Mouse (Mus musculus): ENCODE data around the gene Rgs2. TPM values are rescaled to one million over a fixed set of nuclear protein-coding genes. Genes with fewer than 3 reads are reported as not detected.

Gene Rgs2
- 18.3 and 20.4 TPM in 2 replicates for polyA plus RNA-seq (2012; rRNA removed)

DNA sequence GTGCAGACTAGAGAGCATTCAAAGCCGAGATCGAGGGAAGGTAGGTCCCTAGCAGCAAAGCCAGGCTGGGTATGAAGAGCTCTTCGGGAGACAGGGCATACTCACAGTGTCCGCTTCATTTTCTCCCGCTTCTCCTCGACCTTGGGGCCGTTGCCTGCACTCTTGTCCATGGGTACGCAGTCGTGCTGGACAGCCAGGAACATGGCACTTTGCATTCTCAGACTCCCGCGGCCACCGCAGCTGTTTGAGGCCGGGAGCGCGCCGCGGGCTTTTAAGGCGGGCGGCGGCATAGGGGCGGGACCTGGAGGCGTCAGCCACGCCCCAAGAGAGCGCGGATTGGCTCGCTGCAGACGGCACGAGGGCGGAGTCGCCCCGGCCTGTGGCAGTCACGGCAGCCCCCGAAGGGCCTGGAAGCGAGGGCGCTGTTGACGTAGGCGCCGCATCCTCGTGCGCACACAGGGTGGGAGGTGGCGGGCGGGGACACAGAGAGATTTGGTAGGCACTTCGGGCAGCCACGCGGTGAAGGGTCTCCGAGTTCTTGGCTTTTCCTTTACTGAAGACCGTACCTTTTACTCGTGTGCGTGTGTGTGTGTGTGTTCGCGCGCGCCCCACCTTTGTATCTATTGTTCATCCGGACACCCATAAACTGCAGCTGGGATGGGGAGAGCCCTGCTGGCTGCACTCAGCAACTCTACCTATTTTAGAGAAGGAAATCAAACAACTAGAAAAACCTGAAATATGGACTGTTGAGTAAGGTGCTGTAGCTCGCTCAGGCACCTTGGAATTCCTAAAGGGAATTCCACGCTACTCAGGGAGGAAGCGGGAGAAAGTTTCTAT, at the start of gene Rgs2:
Gene Rgs2 (minus strand): TSS at position 258 of the 837 bp plus-strand sequence.
- Histone ChIP-seq H3K4me1 (ENCODE audit: control insufficient read depth, insufficient read depth, low read length) (no peaks in the 10 kb centered on the region), H3K27me3 (ENCODE audit: control insufficient read depth, insufficient read depth, low read length) (no peaks in the 10 kb centered on the region), H3K4me3 (replicated peaks; ENCODE audit: insufficient read depth, low read depth, low read length) (peak within 1 kb of the TSS; percentile 92), H3K27ac (ENCODE audit: insufficient read depth, low read length) (peak within 1 kb of the TSS; percentile 72)
- under 1% methylated on average over 57 of the region's 57 CpGs for WGBS
- peak; percentile 97 to 98 for DNase-seq
- TF ChIP-seq CTCF (IDR thresholded peaks at IDR 0.05; ENCODE audit: borderline replicate concordance, insufficient read depth, low read depth, low read length), result no peak
- TF ChIP-seq POLR2A (IDR thresholded peaks at IDR 0.05; ENCODE audit: borderline replicate concordance, insufficient read depth, low read length), result peak; percentile 99

DNA sequence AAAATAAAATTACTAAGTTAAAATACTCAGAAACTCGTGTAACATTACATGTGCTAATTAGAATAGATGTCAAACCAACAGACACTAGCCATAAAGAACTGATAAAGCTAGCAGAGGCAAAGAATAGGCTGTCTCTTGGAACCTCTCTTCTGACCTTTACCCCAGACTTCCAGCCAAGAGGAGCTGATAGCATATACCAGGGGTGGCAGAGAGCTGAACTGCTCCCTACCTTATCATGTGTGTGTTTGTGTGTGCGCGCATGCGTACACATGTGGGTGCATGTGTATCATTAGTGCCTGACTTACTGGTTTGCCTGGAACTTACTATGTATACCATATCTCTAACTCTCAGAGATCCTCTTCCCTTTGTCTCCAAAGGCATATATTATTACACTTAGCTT, 49.4 kb upstream of the Rgs2 start:
- TF ChIP-seq POLR2A (IDR thresholded peaks at IDR 0.05; ENCODE audit: borderline replicate concordance, insufficient read depth, low read length) (no peak), CTCF (IDR thresholded peaks at IDR 0.05; ENCODE audit: borderline replicate concordance, insufficient read depth, low read depth, low read length) (no peak)
- no peaks in the 10 kb centered on the region for H3K4me1 ChIP-seq (ENCODE audit: control insufficient read depth, insufficient read depth, low read length)
- H3K4me3 ChIP-seq (replicated peaks; ENCODE audit: insufficient read depth, low read depth, low read length), result no peak overlapping the region
- DNase-seq, result no peak
- WGBS, result 84% methylated on average over 4 of the region's 4 CpGs
- H3K27ac ChIP-seq (ENCODE audit: insufficient read depth, low read length), result no peak overlapping the region
- no peaks in the 10 kb centered on the region for H3K27me3 ChIP-seq (ENCODE audit: control insufficient read depth, insufficient read depth, low read length)

DNA sequence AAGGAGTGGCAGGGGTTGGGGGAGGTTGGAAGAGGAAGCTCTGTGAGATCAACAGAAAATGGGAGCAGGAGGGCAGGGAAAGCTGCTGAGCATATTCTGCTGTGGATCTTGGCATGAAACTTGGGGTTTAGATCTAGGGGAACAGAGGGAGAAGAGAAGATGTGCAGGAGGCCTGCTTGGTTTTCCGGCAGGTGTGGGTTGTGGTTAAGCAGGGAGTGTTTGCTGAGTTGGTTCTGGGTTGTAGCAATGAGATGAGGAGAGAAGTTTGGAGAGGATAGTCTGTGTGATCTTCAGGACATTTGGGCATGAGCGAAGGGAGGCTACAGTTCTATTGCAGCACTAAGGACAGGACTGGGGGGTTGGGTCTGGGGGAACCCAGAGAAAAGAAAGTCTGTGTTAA, 37.9 kb upstream of the Rgs2 start:
- Histone ChIP-seq H3K4me3 (replicated peaks; ENCODE audit: insufficient read depth, low read depth, low read length) (no peak overlapping the region), H3K27me3 (ENCODE audit: control insufficient read depth, insufficient read depth, low read length) (no peaks in the 10 kb centered on the region), H3K27ac (ENCODE audit: insufficient read depth, low read length) (no peak overlapping the region), H3K4me1 (ENCODE audit: control insufficient read depth, insufficient read depth, low read length) (no peaks in the 10 kb centered on the region)
- no peak for TF ChIP-seq POLR2A (IDR thresholded peaks at IDR 0.05; ENCODE audit: borderline replicate concordance, insufficient read depth, low read length)
- no peak for TF ChIP-seq CTCF (IDR thresholded peaks at IDR 0.05; ENCODE audit: borderline replicate concordance, insufficient read depth, low read depth, low read length)
- WGBS, result 97% methylated on average over 2 of the region's 2 CpGs
- no peak for DNase-seq

DNA sequence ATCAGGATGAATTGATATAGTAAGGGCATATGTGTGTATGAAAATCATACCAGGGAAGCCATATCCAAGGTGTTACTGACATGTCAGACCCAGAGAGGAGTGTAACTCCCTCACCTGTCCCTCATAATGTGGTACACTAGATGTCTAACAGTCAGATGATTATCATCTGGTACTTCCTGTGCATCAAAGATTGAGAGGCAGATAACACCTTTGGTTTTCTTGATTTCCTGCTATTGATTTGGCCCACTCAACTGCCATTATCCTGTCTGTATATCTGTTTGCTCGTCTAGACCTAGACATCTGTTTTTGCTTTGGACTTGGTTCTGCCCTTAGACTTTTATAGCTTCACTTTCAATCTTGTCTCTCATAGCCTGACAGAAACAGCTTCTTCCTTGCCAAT, 29.5 kb upstream of the Rgs2 start:
- no peaks in the 10 kb centered on the region for H3K27me3 ChIP-seq (ENCODE audit: control insufficient read depth, insufficient read depth, low read length)
- H3K4me1 ChIP-seq (ENCODE audit: control insufficient read depth, insufficient read depth, low read length), result no peaks in the 10 kb centered on the region
- WGBS, result 68% methylated on average over 1 of the region's 1 CpGs
- DNase-seq, result no peak
- TF ChIP-seq CTCF (IDR thresholded peaks at IDR 0.05; ENCODE audit: borderline replicate concordance, insufficient read depth, low read depth, low read length) (no peak), POLR2A (IDR thresholded peaks at IDR 0.05; ENCODE audit: borderline replicate concordance, insufficient read depth, low read length) (no peak)
- H3K4me3 ChIP-seq (replicated peaks; ENCODE audit: insufficient read depth, low read depth, low read length), result no peak overlapping the region
- no peak overlapping the region for H3K27ac ChIP-seq (ENCODE audit: insufficient read depth, low read length)

DNA sequence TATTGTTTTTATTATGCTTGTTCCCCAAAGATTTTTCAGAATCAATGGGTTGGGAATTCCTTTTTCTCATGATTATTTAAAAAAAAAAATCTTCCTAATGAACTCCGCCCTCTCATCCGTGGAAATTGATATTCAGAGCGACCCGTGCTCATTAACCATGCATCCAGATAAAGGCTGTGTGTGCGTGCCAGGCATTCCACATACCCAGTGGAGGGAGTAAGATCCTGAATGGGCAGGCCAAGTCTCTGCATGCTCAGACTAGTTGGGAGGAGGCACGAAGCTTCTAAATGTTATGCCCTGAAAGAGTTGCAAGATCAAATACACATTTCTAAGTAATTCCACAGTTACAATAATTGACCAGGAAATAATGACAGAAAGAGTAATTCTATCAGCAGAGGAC, 26.5 kb upstream of the Rgs2 start:
- Histone ChIP-seq H3K4me1 (ENCODE audit: control insufficient read depth, insufficient read depth, low read length) (no peaks in the 10 kb centered on the region), H3K4me3 (replicated peaks; ENCODE audit: insufficient read depth, low read depth, low read length) (no peak overlapping the region), H3K27ac (ENCODE audit: insufficient read depth, low read length) (no peak overlapping the region), H3K27me3 (ENCODE audit: control insufficient read depth, insufficient read depth, low read length) (no peaks in the 10 kb centered on the region)
- WGBS, result 15% methylated on average over 6 of the region's 6 CpGs
- no peak for DNase-seq
- no peak for TF ChIP-seq CTCF (IDR thresholded peaks at IDR 0.05; ENCODE audit: borderline replicate concordance, insufficient read depth, low read depth, low read length)
- TF ChIP-seq POLR2A (IDR thresholded peaks at IDR 0.05; ENCODE audit: borderline replicate concordance, insufficient read depth, low read length), result no peak

DNA sequence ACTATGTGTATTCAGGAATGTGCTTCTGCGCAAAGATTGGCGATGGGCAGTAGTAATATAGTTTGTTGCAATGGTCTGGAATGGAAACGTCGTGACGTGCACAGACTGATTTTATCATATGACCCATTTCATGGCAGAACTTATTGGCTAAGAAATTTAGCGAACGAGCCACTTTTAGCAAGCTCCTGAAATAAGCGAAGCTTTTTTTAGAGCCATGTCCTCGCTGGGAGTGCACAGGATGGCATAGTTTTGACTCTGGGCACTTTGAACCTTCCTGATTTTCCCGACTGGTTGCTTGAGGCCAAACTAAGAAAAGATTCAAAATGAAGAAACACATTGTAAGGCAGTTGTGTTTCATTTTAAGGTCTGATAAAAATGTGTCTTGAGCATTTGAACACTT, 25.7 kb upstream of the Rgs2 start:
- Histone ChIP-seq H3K4me1 (ENCODE audit: control insufficient read depth, insufficient read depth, low read length) (no peaks in the 10 kb centered on the region), H3K4me3 (replicated peaks; ENCODE audit: insufficient read depth, low read depth, low read length) (no peak overlapping the region), H3K27ac (ENCODE audit: insufficient read depth, low read length) (no peak overlapping the region), H3K27me3 (ENCODE audit: control insufficient read depth, insufficient read depth, low read length) (no peaks in the 10 kb centered on the region)
- TF ChIP-seq POLR2A (IDR thresholded peaks at IDR 0.05; ENCODE audit: borderline replicate concordance, insufficient read depth, low read length) (no peak), CTCF (IDR thresholded peaks at IDR 0.05; ENCODE audit: borderline replicate concordance, insufficient read depth, low read depth, low read length) (no peak)
- DNase-seq, result no peak
- 91% methylated on average over 10 of the region's 10 CpGs for WGBS

DNA sequence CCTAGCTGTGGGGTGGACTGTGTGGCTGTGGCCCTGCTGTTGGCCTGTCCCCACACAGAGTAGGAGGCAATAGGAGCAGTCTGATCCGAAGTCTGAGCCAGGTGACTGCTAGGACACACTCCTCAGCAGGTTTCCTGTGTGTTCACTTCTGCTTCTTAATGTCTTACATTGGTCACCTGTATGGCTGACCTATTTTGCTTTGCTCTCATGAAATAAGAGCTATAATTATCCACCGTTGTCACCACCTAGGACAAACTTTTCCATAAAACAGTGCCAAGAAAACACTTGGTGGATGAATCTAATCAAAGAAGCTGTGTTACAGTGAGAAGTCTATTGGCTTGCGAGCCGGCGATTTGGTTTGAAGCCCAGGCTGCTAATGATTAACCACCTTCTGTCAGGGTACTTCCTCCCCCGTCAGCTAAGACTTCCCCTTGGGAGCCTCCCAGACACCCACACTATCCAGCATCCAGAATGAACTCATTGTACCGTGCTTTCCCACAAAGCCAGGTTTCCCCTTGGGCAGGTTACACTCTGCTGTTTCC, 14.5 kb upstream of the Rgs2 start:
- Histone ChIP-seq H3K4me1 (ENCODE audit: control insufficient read depth, insufficient read depth, low read length) (no peaks in the 10 kb centered on the region; the same call in 1 of the 2 replicates), H3K4me3 (replicated peaks; ENCODE audit: insufficient read depth, low read depth, low read length) (no peak overlapping the region), H3K27ac (ENCODE audit: insufficient read depth, low read length) (no peak overlapping the region), H3K27me3 (ENCODE audit: control insufficient read depth, insufficient read depth, low read length) (no peaks in the 10 kb centered on the region; the same call in 1 of the 2 replicates)
- no peak for TF ChIP-seq CTCF (IDR thresholded peaks at IDR 0.05; ENCODE audit: borderline replicate concordance, insufficient read depth, low read depth, low read length)
- no peak for TF ChIP-seq POLR2A (IDR thresholded peaks at IDR 0.05; ENCODE audit: borderline replicate concordance, insufficient read depth, low read length)
- 6% methylated on average over 7 of the region's 7 CpGs for WGBS
- peak; percentile 16 to 54 for DNase-seq

DNA sequence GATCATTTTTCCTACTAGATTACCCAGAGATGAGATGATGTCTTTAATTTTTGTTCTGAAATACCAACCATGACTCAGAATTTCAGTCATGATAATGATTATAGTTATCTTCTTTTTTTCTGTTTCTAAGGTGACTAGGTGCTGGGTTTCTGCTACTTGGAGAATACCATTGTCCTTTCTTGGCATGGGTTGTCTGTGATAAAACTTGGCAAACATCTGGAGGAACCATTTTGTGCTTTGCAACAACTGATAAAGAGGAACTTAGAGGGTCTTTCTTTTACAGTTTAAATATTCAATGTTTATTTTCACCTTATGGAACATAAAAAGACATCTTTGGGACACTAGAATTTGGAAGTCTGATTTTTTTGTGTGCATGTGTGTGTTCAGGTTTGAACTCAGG, 10.0 kb upstream of the Rgs2 start:
- no peaks in the 10 kb centered on the region; the same call in 1 of the 2 replicates for H3K27me3 ChIP-seq (ENCODE audit: control insufficient read depth, insufficient read depth, low read length)
- no peak overlapping the region for H3K4me3 ChIP-seq (replicated peaks; ENCODE audit: insufficient read depth, low read depth, low read length)
- H3K27ac ChIP-seq (ENCODE audit: insufficient read depth, low read length), result no peak overlapping the region
- TF ChIP-seq POLR2A (IDR thresholded peaks at IDR 0.05; ENCODE audit: borderline replicate concordance, insufficient read depth, low read length) (no peak), CTCF (IDR thresholded peaks at IDR 0.05; ENCODE audit: borderline replicate concordance, insufficient read depth, low read depth, low read length) (no peak)
- no peaks in the 10 kb centered on the region; the same call in 1 of the 2 replicates for H3K4me1 ChIP-seq (ENCODE audit: control insufficient read depth, insufficient read depth, low read length)
- DNase-seq, result no peak
